Mouse (Mus musculus) cerebellum, adult 2 months (tissue): ENCODE data around the gene Gria2. TPM values are rescaled to one million over a fixed set of nuclear protein-coding genes. Genes with fewer than 3 reads are reported as not detected.

ENCODE experiments used
- DNase-seq, 2 experiments: peaks; one replicate each; pipeline ENCODE4 v3.0.0; 2021
- H3K27ac ChIP-seq: fragments of 200-500 bp; 2 replicates; pipeline ENCODE4 v1.5.1; 2012; ENCODE audit warnings: low read length, control low read depth, inconsistent platforms; ENCODE audit not compliant: insufficient read depth
- H3K27me3 ChIP-seq: fragments of 200-500 bp; 2 replicates; pipeline ENCODE4 v1.6.1; 2012; ENCODE audit warnings: inconsistent platforms, mild to moderate bottlenecking, low read length, moderate library complexity; ENCODE audit not compliant: control insufficient read depth, insufficient read depth
- H3K4me1 ChIP-seq: fragments of 200-500 bp; 2 replicates; pipeline ENCODE4 v1.6.1; 2011; ENCODE audit warnings: low read length; ENCODE audit not compliant: control insufficient read depth, insufficient read depth
- H3K4me3 ChIP-seq: fragments of 200-500 bp; replicated peaks from 2 replicates; pipeline ENCODE3; 2011; ENCODE audit warnings: mild to moderate bottlenecking, low read depth, low read length, control low read depth; ENCODE audit not compliant: insufficient read depth
- CTCF ChIP-seq: fragments of 200-500 bp; IDR thresholded peaks from 2 replicates; pipeline ENCODE4 v1.5.1; 2011; ENCODE audit warnings: low read depth, mild to moderate bottlenecking, control low read depth, low read length, moderate library complexity, borderline replicate concordance; ENCODE audit not compliant: insufficient read depth
- POLR2A ChIP-seq: fragments of 200-500 bp; IDR thresholded peaks from 2 replicates; pipeline ENCODE4 v1.6.1; 2011; ENCODE audit warnings: low read length, control low read depth, borderline replicate concordance; ENCODE audit not compliant: insufficient read depth
- WGBS: fragments of 180-500 bp; shearing (Covaris S2); methylation state at CpG from one replicate; pipeline ENCODE4 v1.1.7; 2018; 5-methylcytosine and 5-hydroxymethylcytosine counted together
- polyA plus RNA-seq: library from polyadenylated mRNA; depleted of rRNA; stranded (reverse); fragments of >200 nt; gene quantifications from 2 replicates; pipeline ENCODE4 v1.2.3, GENCODE M21; 2012; rRNA removed

Gria2 gene
- polyA plus RNA-seq, 1 experiment: 127 TPM

DNA sequence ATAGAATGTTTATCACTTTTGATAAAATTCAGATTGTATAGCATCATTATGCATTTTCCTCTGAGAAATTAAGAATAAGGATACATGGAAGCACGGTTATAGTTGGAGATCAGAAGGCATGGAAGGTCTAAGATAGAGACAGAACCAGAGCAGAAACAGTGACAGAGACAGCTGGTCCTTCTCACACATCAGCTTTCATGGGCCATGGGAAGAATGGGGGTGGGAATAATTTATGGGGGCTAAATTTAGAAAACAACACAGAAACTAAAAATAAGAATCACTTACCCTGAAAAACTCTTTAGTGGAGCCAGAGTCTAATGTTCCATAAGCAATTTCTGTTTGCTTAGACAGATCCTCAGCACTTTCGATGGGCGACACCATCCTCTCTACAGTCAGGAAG is 100.5 kb downstream of the Gria2 start:
- Histone ChIP-seq H3K27ac (no peak overlapping the region), H3K4me3 (no peak overlapping the region), H3K4me1 (no peaks in the 10 kb centered on the region; the same call in 1 of the 2 replicates), H3K27me3 (no peaks in the 10 kb centered on the region)
- WGBS: 94% methylated on average over 3 of the region's 3 CpGs
- no peak for TF ChIP-seq POLR2A
- TF ChIP-seq CTCF: no peak
- no peak for DNase-seq

DNA sequence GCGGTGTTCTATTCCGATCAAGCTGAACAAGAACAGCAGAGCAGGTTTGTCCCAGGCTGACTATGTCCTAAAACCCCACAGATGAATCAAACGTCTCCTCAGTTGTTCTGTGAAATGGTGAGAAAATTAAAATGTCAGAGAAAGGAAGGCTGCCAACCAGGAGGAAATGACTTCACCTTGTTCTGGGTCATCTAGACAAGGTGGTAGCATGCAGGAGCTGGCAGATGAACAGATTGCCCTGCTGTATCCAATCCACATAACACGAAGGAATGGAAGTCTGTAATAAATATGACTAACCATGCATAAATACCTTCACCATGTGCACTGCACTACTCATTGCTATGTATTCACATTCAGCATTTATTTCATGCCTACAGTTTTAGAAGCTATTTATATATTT is 105.1 kb downstream of the Gria2 start:
- H3K4me1 ChIP-seq: no peaks in the 10 kb centered on the region; the same call in 1 of the 2 replicates
- H3K27ac ChIP-seq: no peak overlapping the region
- peak; percentile 33 to 88 for DNase-seq
- no peak for TF ChIP-seq POLR2A
- no peak for TF ChIP-seq CTCF
- no peak overlapping the region for H3K4me3 ChIP-seq
- H3K27me3 ChIP-seq: no peaks in the 10 kb centered on the region
- 38% methylated on average over 4 of the region's 4 CpGs for WGBS

DNA sequence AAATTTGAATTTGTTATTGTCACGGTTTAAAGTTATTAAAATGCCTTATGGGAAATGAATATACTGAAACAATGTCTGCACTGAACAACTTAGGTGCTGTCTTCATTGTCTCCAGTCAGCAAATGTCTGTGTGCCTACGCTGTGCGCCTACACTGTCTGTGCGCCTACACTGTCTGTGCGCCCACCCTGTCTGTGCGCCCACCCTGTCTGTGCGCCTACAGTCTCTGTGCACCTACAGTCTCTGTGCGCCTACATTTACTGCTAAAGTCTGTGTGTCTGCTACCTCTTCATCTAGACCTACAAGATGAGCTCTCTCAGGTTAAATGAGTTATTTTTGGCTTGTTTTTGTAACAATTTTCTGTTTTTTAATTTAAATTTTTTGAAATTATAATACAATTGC is 107.7 kb downstream of the Gria2 start:
- no peaks in the 10 kb centered on the region; the same call in 1 of the 2 replicates for H3K4me1 ChIP-seq
- TF ChIP-seq CTCF: no peak
- TF ChIP-seq POLR2A: no peak
- no peak overlapping the region for H3K27ac ChIP-seq
- H3K27me3 ChIP-seq: no peaks in the 10 kb centered on the region
- no peak for DNase-seq
- H3K4me3 ChIP-seq: no peak overlapping the region
- 97% methylated on average over 8 of the region's 8 CpGs for WGBS

DNA sequence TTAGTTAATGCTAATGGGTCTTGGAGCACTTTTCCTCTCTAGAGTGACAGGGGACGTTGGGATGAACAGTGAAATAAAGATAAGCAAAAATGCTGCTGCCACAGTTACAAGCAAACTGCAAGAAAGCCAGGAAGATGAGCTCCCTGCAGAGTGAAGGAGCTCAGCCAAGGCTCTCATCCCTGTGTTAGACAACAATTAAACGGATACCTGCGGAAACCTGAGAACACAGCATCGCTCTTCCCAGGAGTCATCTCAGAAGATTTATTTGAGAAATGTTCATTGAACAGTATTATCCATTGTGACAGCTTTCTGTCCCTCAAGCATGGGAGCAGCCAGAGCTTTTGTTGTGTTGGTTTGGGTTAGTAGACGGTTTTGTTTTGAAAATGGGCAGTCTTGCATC is 137.5 kb downstream of the Gria2 start:
- 16% methylated on average over 5 of the region's 5 CpGs for WGBS
- no peak for DNase-seq
- Histone ChIP-seq H3K27me3 (no peaks in the 10 kb centered on the region), H3K4me3 (no peak overlapping the region), H3K4me1 (no peaks in the 10 kb centered on the region), H3K27ac (no peak overlapping the region)
- TF ChIP-seq CTCF: no peak
- TF ChIP-seq POLR2A: no peak

DNA sequence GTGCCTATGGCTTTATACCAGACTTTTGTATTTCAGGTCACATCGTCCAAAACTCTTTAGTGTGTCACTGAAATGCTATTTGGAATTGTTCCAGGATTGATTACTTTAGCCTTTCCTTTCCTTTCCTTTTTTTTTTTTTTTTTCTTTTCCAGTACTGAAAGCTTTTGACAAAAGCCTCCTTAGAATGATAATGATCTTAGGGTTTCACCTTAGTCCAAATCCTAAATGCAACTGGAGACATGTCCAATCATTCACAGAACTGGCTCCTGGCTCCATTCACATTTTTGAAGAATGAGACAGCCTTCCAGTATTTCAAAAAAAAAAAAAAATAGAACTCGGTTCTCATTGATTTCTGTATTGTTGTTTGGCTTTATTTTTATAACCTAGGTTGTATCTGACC is 139.3 kb downstream of the Gria2 start:
- Histone ChIP-seq H3K4me3 (no peak overlapping the region), H3K4me1 (no peaks in the 10 kb centered on the region), H3K27ac (no peak overlapping the region), H3K27me3 (no peaks in the 10 kb centered on the region)
- WGBS: 61% methylated on average over 2 of the region's 2 CpGs
- TF ChIP-seq CTCF (no peak), POLR2A (no peak)
- no peak for DNase-seq

DNA sequence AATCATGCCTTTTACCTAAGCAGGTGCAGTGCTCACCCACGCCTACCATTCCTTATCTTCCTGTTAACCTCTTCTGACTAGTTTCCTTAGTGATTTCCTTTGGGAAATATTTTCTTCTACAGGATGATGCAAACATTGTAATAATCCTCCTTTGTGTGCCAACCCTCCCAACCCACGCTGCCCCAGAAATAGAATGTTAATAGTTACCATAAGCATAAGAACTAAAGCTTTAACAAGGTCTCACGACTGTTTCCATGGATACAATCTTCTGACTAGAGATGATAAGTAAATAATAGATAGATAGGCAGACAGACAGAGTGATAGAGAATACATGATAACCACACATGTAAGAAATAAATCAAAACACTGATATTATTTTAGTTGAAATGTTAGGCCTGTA is 140.8 kb downstream of the Gria2 start:
- TF ChIP-seq CTCF: no peak
- TF ChIP-seq POLR2A: no peak
- 77% methylated on average over 3 of the region's 3 CpGs for WGBS
- DNase-seq: no peak
- no peak overlapping the region for H3K4me3 ChIP-seq
- H3K27me3 ChIP-seq: no peaks in the 10 kb centered on the region
- H3K27ac ChIP-seq: no peak overlapping the region
- no peaks in the 10 kb centered on the region for H3K4me1 ChIP-seq

DNA sequence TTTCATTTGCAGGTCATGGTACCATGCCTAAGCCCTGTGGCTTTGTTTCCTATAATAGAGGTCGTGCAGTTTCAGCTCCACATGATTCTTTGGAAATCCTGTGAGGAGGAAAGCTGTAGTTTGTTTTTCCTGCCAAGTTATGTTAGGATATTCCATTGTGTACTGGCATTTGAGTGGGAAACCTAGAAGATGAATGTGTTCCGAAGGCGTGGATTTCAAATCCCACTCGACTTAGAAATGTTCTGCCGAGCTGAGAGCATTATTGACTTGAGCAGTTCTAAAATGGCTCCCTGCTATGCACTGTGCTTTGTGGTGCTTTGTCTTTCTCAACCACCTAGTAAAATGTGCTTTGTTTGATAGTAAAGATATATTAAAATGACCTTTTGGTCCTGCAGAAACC is 150.4 kb downstream of the Gria2 start:
- H3K4me1 ChIP-seq: no peaks in the 10 kb centered on the region
- TF ChIP-seq CTCF: no peak
- TF ChIP-seq POLR2A: no peak
- DNase-seq: no peak
- 26% methylated on average over 5 of the region's 5 CpGs for WGBS
- H3K4me3 ChIP-seq: no peak overlapping the region
- H3K27me3 ChIP-seq: no peaks in the 10 kb centered on the region
- H3K27ac ChIP-seq: no peak overlapping the region

Other genes starting within 250 kb of the Gria2 start
- 183 and 192 TPM in 2 replicates for gene Glrb, start 110.8 kb upstream of the Gria2 start, polyA plus RNA-seq
- 2.9 and 3.0 TPM in 2 replicates for gene Pdgfc, start 233.6 kb upstream of the Gria2 start, polyA plus RNA-seq